Mouse (Mus musculus): Measurements from ENCODE around the gene Tusc2.

The Tusc2 gene

GRCm38 (mm10) chr9:107563029-107563581 is at the start of gene Tusc2:
Tusc2 (plus strand) TSS chr9:107563255.
- peak; percentile 92 to 93 for DNase-seq (ENCODE audit: low spot score in 2 of 2)

- peak; percentile 75 to 91 for DNase-seq (ENCODE audit: low spot score in 2 of 2)
Measured at GRCm38 (mm10) chr9:107514303-107514955, 48.6 kb upstream of the Tusc2 start.

- DNase-seq (ENCODE audit: low spot score in 2 of 2): no peak
Measured at GRCm38 (mm10) chr9:107520331-107520730, 42.7 kb upstream of the Tusc2 start.

- no peak for DNase-seq (ENCODE audit: low spot score in 2 of 2)
Measured at GRCm38 (mm10) chr9:107521190-107521589, 41.9 kb upstream of the Tusc2 start.

- DNase-seq (ENCODE audit: low spot score in 2 of 2): no peak
Measured at GRCm38 (mm10) chr9:107521711-107522399, 41.2 kb upstream of the Tusc2 start.

GRCm38 (mm10) chr9:107522400-107522711 is 40.7 kb upstream of the Tusc2 start:
- no peak for DNase-seq (ENCODE audit: low spot score in 2 of 2)

- peak in 1 of 2 experiments; percentile 78 for DNase-seq (ENCODE audit: low spot score in 2 of 2)
Measured at GRCm38 (mm10) chr9:107526198-107527026, 36.6 kb upstream of the Tusc2 start.

GRCm38 (mm10) chr9:107533791-107534407 is 29.2 kb upstream of the Tusc2 start, which contains the start of gene Tmem115:
Tmem115 (plus strand) TSS chr9:107533945.
- DNase-seq (ENCODE audit: low spot score in 2 of 2): peak; percentile 89 to 94

GRCm38 (mm10) chr9:107534408-107535202 is 28.4 kb upstream of the Tusc2 start:
- no peak for DNase-seq (ENCODE audit: low spot score in 2 of 2)

- DNase-seq (ENCODE audit: low spot score in 2 of 2): no peak
Measured at GRCm38 (mm10) chr9:107538231-107538630, 24.8 kb upstream of the Tusc2 start.

- DNase-seq (ENCODE audit: low spot score in 2 of 2): no peak
Measured at GRCm38 (mm10) chr9:107538711-107539110, 24.3 kb upstream of the Tusc2 start.

GRCm38 (mm10) chr9:107539940-107540339 is 23.1 kb upstream of the Tusc2 start:
- no peak for DNase-seq (ENCODE audit: low spot score in 2 of 2)

- no peak for DNase-seq (ENCODE audit: low spot score in 2 of 2)
Measured at GRCm38 (mm10) chr9:107540420-107540819, 22.6 kb upstream of the Tusc2 start.

- DNase-seq (ENCODE audit: low spot score in 2 of 2): no peak
Measured at GRCm38 (mm10) chr9:107541005-107541404, 22.1 kb upstream of the Tusc2 start.

- DNase-seq (ENCODE audit: low spot score in 2 of 2): peak; percentile 90 to 93
Measured at GRCm38 (mm10) chr9:107541474-107542351, 21.3 kb upstream of the Tusc2 start, which contains the start of the genes Cyb561d2 and Nprl2. Cyb561d2 (minus strand) TSS chr9:107542193. Nprl2 (plus strand) TSS chr9:107542226.

GRCm38 (mm10) chr9:107542352-107542686 is 20.7 kb upstream of the Tusc2 start:
- DNase-seq (ENCODE audit: low spot score in 2 of 2): no peak

GRCm38 (mm10) chr9:107542721-107543120 is 20.3 kb upstream of the Tusc2 start:
- DNase-seq (ENCODE audit: low spot score in 2 of 2): no peak

GRCm38 (mm10) chr9:107543299-107543698 is 19.8 kb upstream of the Tusc2 start:
- no peak for DNase-seq (ENCODE audit: low spot score in 2 of 2)

GRCm38 (mm10) chr9:107544196-107544700 is 18.8 kb upstream of the Tusc2 start:
- DNase-seq (ENCODE audit: low spot score in 2 of 2): no peak

- DNase-seq (ENCODE audit: low spot score in 2 of 2): no peak
Measured at GRCm38 (mm10) chr9:107544729-107545128, 18.3 kb upstream of the Tusc2 start.
